Mouse (Mus musculus): ENCODE measurements around the gene Lrrc31. TPM values are rescaled to one million over a fixed set of nuclear protein-coding genes. Genes with fewer than 3 reads are reported as not detected.

Gene Lrrc31
- polyA plus RNA-seq, 1 experiment from 2014 or later, result not detected

- ATAC-seq (ENCODE audit: low FRiP score, low read depth), result no peak
- Histone ChIP-seq H3K9me3 (no peaks in the 10 kb centered on the region), H3K4me3 (no peak overlapping the region), H3K4me2 (replicated peaks) (no peak overlapping the region), H3K27ac (replicated peaks) (no peak overlapping the region), H3K9ac (replicated peaks) (no peak overlapping the region), H3K4me1 (no peaks in the 10 kb centered on the region), H3K36me3 (no peaks in the 10 kb centered on the region), H3K27me3 (no peaks in the 10 kb centered on the region)
- WGBS, result 90% methylated on average over 2 of the region's 2 CpGs
Measured at GRCm38 (mm10) chr3:30722461-30722860, 22.8 kb upstream of the Lrrc31 start.

GRCm38 (mm10) chr3:30722036-30722435 is 22.4 kb upstream of the Lrrc31 start:
- Histone ChIP-seq H3K9me3 (no peaks in the 10 kb centered on the region), H3K36me3 (no peaks in the 10 kb centered on the region), H3K4me1 (no peaks in the 10 kb centered on the region), H3K4me3 (no peak overlapping the region), H3K27ac (replicated peaks) (no peak overlapping the region), H3K9ac (replicated peaks) (no peak overlapping the region), H3K27me3 (no peaks in the 10 kb centered on the region), H3K4me2 (replicated peaks) (no peak overlapping the region)
- no peak for ATAC-seq (ENCODE audit: low FRiP score, low read depth)
- 83% methylated on average over 4 of the region's 4 CpGs for WGBS

GRCm38 (mm10) chr3:30718649-30719048 is 19.0 kb upstream of the Lrrc31 start:
- no peak for ATAC-seq (ENCODE audit: low FRiP score, low read depth)
- WGBS, result 87% methylated on average over 3 of the region's 3 CpGs

GRCm38 (mm10) chr3:30713334-30713733 is 13.7 kb upstream of the Lrrc31 start:
- Histone ChIP-seq H3K4me1 (no peaks in the 10 kb centered on the region), H3K27me3 (no peaks in the 10 kb centered on the region), H3K9me3 (no peaks in the 10 kb centered on the region), H3K27ac (replicated peaks) (no peak overlapping the region), H3K36me3 (no peaks in the 10 kb centered on the region), H3K4me3 (no peak overlapping the region), H3K4me2 (replicated peaks) (no peak overlapping the region), H3K9ac (replicated peaks) (no peak overlapping the region)
- no peak for ATAC-seq (ENCODE audit: low FRiP score, low read depth)
- 94% methylated on average over 1 of the region's 1 CpGs for WGBS

More at GRCm38 (mm10) chr3:30718649-30719048, 19.0 kb upstream of the Lrrc31 start:
- Histone ChIP-seq H3K4me1 (no peaks in the 10 kb centered on the region), H3K27ac (replicated peaks) (no peak overlapping the region), H3K4me3 (no peak overlapping the region), H3K9ac (replicated peaks) (no peak overlapping the region), H3K4me2 (replicated peaks) (no peak overlapping the region), H3K27me3 (no peaks in the 10 kb centered on the region), H3K36me3 (no peaks in the 10 kb centered on the region), H3K9me3 (no peaks in the 10 kb centered on the region)

GRCm38 (mm10) chr3:30710191-30710590 is 10.5 kb upstream of the Lrrc31 start:
- H3K27ac ChIP-seq (replicated peaks), result no peak overlapping the region
- no peaks in the 10 kb centered on the region for H3K36me3 ChIP-seq
- WGBS, result 88% methylated on average over 6 of the region's 6 CpGs
- no peak for ATAC-seq (ENCODE audit: low FRiP score, low read depth)
- H3K9me3 ChIP-seq, result no peaks in the 10 kb centered on the region
- H3K4me1 ChIP-seq, result no peaks in the 10 kb centered on the region
- H3K27me3 ChIP-seq, result no peaks in the 10 kb centered on the region
- no peak overlapping the region for H3K4me2 ChIP-seq (replicated peaks)
- H3K4me3 ChIP-seq, result no peak overlapping the region
- no peak overlapping the region for H3K9ac ChIP-seq (replicated peaks)

GRCm38 (mm10) chr3:30706614-30707276 is 7.1 kb upstream of the Lrrc31 start:
- H3K27me3 ChIP-seq, result no peaks in the 10 kb centered on the region
- no peak for ATAC-seq (ENCODE audit: low FRiP score, low read depth)
- H3K4me3 ChIP-seq, result no peak overlapping the region
- H3K27ac ChIP-seq (replicated peaks), result no peak overlapping the region
- no peaks in the 10 kb centered on the region for H3K9me3 ChIP-seq
- no peak overlapping the region for H3K4me2 ChIP-seq (replicated peaks)
- no peak overlapping the region for H3K9ac ChIP-seq (replicated peaks)
- 86% methylated on average over 4 of the region's 4 CpGs for WGBS
- no peaks in the 10 kb centered on the region for H3K36me3 ChIP-seq
- H3K4me1 ChIP-seq, result no peaks in the 10 kb centered on the region

- Histone ChIP-seq H3K27ac (replicated peaks) (no peak overlapping the region), H3K36me3 (no peaks in the 10 kb centered on the region), H3K4me2 (replicated peaks) (no peak overlapping the region), H3K27me3 (no peaks in the 10 kb centered on the region), H3K9me3 (no peaks in the 10 kb centered on the region), H3K4me1 (no peaks in the 10 kb centered on the region), H3K4me3 (no peak overlapping the region), H3K9ac (replicated peaks) (no peak overlapping the region)
- ATAC-seq (ENCODE audit: low FRiP score, low read depth), result no peak
- 91% methylated on average over 3 of the region's 3 CpGs for WGBS
Measured at GRCm38 (mm10) chr3:30705977-30706376, 6.3 kb upstream of the Lrrc31 start.

- 80% methylated on average over 4 of the region's 4 CpGs for WGBS
- Histone ChIP-seq H3K9ac (replicated peaks) (no peak overlapping the region), H3K4me2 (replicated peaks) (no peak overlapping the region), H3K4me3 (no peak overlapping the region), H3K36me3 (no peaks in the 10 kb centered on the region), H3K9me3 (no peaks in the 10 kb centered on the region), H3K27ac (replicated peaks) (no peak overlapping the region), H3K4me1 (no peaks in the 10 kb centered on the region), H3K27me3 (no peaks in the 10 kb centered on the region)
- no peak for ATAC-seq (ENCODE audit: low FRiP score, low read depth)
Measured at GRCm38 (mm10) chr3:30697891-30698290, 1.8 kb downstream of the Lrrc31 start.

GRCm38 (mm10) chr3:30696346-30696745 is 3.3 kb downstream of the Lrrc31 start:
- 17% methylated on average over 2 of the region's 2 CpGs for WGBS
- Histone ChIP-seq H3K9ac (replicated peaks) (no peak overlapping the region), H3K4me1 (no peaks in the 10 kb centered on the region), H3K36me3 (no peaks in the 10 kb centered on the region), H3K4me3 (no peak overlapping the region), H3K27ac (replicated peaks) (no peak overlapping the region), H3K27me3 (no peaks in the 10 kb centered on the region), H3K9me3 (no peaks in the 10 kb centered on the region), H3K4me2 (replicated peaks) (no peak overlapping the region)
- ATAC-seq (ENCODE audit: low FRiP score, low read depth), result no peak

- H3K27ac ChIP-seq (replicated peaks), result no peak overlapping the region
- H3K4me2 ChIP-seq (replicated peaks), result no peak overlapping the region
- no peaks in the 10 kb centered on the region for H3K36me3 ChIP-seq
- no peak overlapping the region for H3K9ac ChIP-seq (replicated peaks)
- WGBS, result 97% methylated on average over 2 of the region's 2 CpGs
- no peaks in the 10 kb centered on the region for H3K27me3 ChIP-seq
- no peaks in the 10 kb centered on the region for H3K4me1 ChIP-seq
- no peaks in the 10 kb centered on the region for H3K9me3 ChIP-seq
- H3K4me3 ChIP-seq, result no peak overlapping the region
- no peak for ATAC-seq (ENCODE audit: low FRiP score, low read depth)
Measured at GRCm38 (mm10) chr3:30695661-30696060, 4.0 kb downstream of the Lrrc31 start.

GRCm38 (mm10) chr3:30690976-30691375 is 8.7 kb downstream of the Lrrc31 start:
- Histone ChIP-seq H3K9ac (replicated peaks) (no peak overlapping the region), H3K27me3 (no peaks in the 10 kb centered on the region), H3K4me3 (no peak overlapping the region), H3K36me3 (no peaks in the 10 kb centered on the region), H3K4me2 (replicated peaks) (no peak overlapping the region), H3K4me1 (no peaks in the 10 kb centered on the region), H3K27ac (replicated peaks) (no peak overlapping the region), H3K9me3 (no peaks in the 10 kb centered on the region)
- 80% methylated on average over 7 of the region's 7 CpGs for WGBS
- no peak for ATAC-seq (ENCODE audit: low FRiP score, low read depth)

- 76% methylated on average over 3 of the region's 3 CpGs for WGBS
- Histone ChIP-seq H3K4me1 (no peaks in the 10 kb centered on the region), H3K9ac (replicated peaks) (no peak overlapping the region), H3K9me3 (no peaks in the 10 kb centered on the region), H3K27ac (replicated peaks) (no peak overlapping the region), H3K36me3 (no peaks in the 10 kb centered on the region), H3K4me2 (replicated peaks) (no peak overlapping the region), H3K4me3 (no peak overlapping the region), H3K27me3 (no peaks in the 10 kb centered on the region)
- no peak for ATAC-seq (ENCODE audit: low FRiP score, low read depth)
Measured at GRCm38 (mm10) chr3:30687216-30687615, 12.4 kb downstream of the Lrrc31 start.

- WGBS, result 90% methylated on average over 6 of the region's 6 CpGs
- H3K4me3 ChIP-seq, result no peak overlapping the region
- H3K4me1 ChIP-seq, result no peaks in the 10 kb centered on the region
- H3K27ac ChIP-seq (replicated peaks), result no peak overlapping the region
- no peak for ATAC-seq (ENCODE audit: low FRiP score, low read depth)
- no peaks in the 10 kb centered on the region for H3K27me3 ChIP-seq
- no peaks in the 10 kb centered on the region for H3K36me3 ChIP-seq
- no peaks in the 10 kb centered on the region for H3K9me3 ChIP-seq
- H3K9ac ChIP-seq (replicated peaks), result no peak overlapping the region
- H3K4me2 ChIP-seq (replicated peaks), result no peak overlapping the region
Measured at GRCm38 (mm10) chr3:30683190-30683589, 16.5 kb downstream of the Lrrc31 start.
